In the genomic region with DNA sequence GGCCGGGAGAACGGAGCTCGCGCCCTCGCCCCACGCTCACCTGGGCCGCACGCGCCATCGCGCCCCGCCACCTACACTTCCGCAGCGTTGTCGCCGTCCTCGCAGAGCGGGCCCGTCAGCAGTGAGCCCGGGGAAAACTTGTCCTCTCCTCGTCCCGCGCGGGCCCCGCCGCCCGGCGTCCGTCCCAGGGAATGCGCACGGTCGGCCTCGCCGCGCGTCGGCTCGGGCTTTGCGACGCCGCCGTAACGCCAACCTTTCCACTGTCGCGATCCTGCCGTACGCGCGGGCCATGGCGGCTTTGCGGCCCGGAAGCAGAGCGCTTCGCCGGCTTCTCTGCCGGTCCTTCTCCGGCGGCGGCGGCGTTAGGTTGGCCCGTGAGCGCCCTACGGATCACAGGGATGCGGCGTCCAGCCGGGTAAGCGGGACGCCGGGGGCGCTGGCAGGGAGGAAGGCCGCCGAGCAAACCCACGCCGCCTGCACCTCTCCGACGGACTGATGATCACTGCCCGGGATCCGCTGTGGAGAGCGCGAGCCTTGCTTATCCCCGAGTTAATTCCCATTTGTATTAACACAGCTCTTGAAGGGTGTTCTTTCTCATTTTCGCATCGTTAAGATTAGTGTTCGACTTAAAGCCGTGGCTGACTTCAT, we compare ENCODE assay signal across 8 mouse cellular contexts. TPM values are rescaled to one million over a fixed set of nuclear protein-coding genes. Genes with fewer than 3 reads are reported as not detected.
DNase-seq lines count a peak whose midpoint lies in the region; ATAC-seq lines count a peak whose summit lies in the region.

A gene (minus strand): TSS at position 254 of the 648 bp plus-strand sequence.
A gene (plus strand): TSS at position 258 of the 648 bp plus-strand sequence.

- peak; percentile 96 for ATAC-seq in inflammation-experienced regulatory T-cells, adult 6 months

- peak; percentile 89 for DNase-seq in adrenal gland, adult 8-10 months
- peak; percentile 97 for DNase-seq in embryo, embryonic 11 days
- peak; percentile 93 for DNase-seq in gastrocnemius, postnatal 25 days
- peak; percentile 93 to 94 for DNase-seq in left cerebral cortex, postnatal 25 days (ENCODE audit: low spot score in 2 of 2)
- peak; percentile 92 for DNase-seq in mesoderm, embryonic 11.5 days (ENCODE audit: low read depth, low spot score)
- DNase-seq in right cerebral cortex, postnatal 25 days: peak; percentile 95
- DNase-seq in urinary bladder, postnatal 36 days (ENCODE audit: low spot score in 2 of 2): peak; percentile 89 to 92

- intact Hi-C loops in left cerebral cortex, postnatal 25 days (cut with DNase I): no loop called here

RNA-seq across cellular contexts. Expression of the first gene that starts in this region (rescaled TPM):
- 10 to 100 TPM; 39.2 to 41.7 (median 40.0) TPM for total RNA-seq in adrenal gland, adult 8-10 months (2022)
- 10 to 100 TPM; 10.9 to 14.6 TPM for total RNA-seq in gastrocnemius, postnatal 25 days (2021)
- 10 to 100 TPM; 22.0 to 40.1 (median 36.7) TPM for polyA plus RNA-seq in inflammation-experienced regulatory T-cells, adult 6 months (2017; shearing (Covaris generic))
- total RNA-seq in left cerebral cortex, postnatal 25 days (2021): 10 to 100 TPM; 53.9 to 56.9 TPM

RNA-seq across cellular contexts. Expression of the second gene that starts in this region (rescaled TPM):
- 10 to 100 TPM; 65.7 to 82.3 (median 74.3) TPM for total RNA-seq in adrenal gland, adult 8-10 months (2022)
- total RNA-seq in gastrocnemius, postnatal 25 days (2021): 10 to 100 TPM; 37.7 to 38.9 TPM
- polyA plus RNA-seq in inflammation-experienced regulatory T-cells, adult 6 months (2017; shearing (Covaris generic)): 10 to 100 TPM; 55.8 to 85.0 (median 74.3) TPM
- total RNA-seq in left cerebral cortex, postnatal 25 days (2021): 10 to 100 TPM; 37.0 to 40.0 TPM

Comparison
In these comparisons a context has a peak if more than half of its experiments do, and no peak if none do; other contexts are left out.
1. Peak in every context shown above with its lines: DNase-seq and ATAC-seq.